Mouse (Mus musculus) frontal cortex, adult (tissue): Measurements from ENCODE around the gene Plau.

ENCODE experiments used
- ATAC-seq: cut with Nextera tagmentation; 2 replicates; pipeline ENCODE4 v1.9.2; 2017; ENCODE audit warnings: mild to moderate bottlenecking, moderate library complexity, mixed read lengths; ENCODE audit not compliant: low TSS enrichment

Plau gene

DNA sequence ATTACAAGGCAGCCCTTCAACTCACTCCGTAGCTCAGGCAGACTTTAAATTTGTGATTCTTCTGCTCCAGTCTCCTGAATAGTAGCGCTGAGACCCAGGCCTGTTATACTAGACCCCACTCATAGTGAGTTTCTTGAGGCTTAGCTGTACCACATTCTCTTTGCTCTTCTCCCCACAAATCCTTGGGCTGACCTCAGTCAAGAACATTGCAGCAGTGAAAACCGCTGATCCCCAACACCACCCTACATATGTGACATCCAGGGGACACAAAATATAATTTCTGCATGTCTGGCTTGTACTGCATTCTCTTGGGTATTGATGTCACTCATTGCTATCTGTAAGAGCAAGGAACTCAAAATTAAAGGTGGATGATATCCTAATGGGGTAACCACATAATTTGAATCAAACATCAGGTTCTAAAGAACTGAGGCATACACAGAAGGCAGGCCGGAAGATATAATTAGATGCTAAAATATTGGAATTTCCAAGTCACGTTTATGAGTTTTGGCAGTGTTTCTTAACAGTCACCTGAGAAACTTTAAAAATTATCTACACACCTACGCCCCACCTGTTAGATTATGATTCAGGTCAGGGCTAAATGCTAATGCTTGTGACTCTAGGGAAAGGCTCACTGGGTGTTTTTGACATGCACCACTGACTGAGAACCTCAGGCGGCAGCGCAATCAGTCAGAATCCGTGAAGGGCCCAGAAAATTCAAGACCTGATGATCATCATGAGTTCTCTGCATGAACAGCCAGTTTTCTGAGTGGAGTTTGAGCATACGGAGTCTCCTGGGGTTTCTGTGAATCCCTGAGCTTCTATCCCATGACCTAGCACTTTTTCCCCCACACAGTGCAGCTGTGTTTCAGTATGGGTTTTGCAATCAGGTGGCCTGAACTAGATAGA is 8.5 kb downstream of the Plau start:
- no peak for ATAC-seq

DNA sequence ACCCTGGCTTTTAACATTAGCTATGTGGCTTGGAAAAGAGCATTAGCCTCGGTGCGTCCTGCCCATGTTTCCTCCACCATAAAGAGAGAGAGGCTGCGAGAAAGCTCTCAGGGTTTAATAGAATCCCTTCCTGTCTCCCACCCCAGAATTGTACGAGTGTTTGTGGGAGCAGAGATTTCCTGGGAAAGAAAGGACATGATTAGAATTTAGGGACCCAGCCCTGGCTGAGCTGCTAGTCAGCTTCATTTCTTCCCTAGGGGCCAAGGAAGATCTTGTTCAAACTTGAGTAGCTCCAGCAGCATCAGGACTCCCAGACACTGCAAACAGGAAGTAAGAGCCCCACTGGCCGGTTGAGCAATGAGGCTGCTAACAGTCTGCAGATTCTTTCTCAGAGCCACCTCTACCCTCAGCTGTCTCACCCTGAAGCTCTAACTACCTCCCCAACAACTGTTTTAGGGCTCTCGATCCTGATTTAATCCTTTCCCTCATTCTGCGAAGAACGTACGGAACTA is 9.2 kb downstream of the Plau start:
- ATAC-seq: no peak; the same call in 1 of the 2 replicates

DNA sequence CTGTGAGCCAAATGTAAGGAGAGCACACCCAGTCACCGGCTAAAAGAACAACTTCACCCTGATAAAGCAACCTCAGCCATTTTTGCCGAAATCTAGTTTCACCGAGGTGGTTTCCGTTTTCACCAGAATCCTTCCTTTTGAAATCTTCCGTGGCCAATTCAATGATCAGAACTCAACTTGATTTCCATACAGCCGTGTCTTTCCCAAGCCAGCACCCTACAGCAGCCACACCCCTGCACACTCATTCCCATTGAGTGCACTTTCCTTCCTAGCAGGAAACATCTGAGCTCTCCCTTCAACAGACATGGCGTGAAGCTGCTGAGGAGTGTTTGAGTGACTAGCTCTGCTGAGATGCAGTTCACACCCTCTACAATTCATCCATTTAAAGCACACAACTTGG is 9.8 kb downstream of the Plau start:
- ATAC-seq: no peak; the same call in 1 of the 2 replicates

DNA sequence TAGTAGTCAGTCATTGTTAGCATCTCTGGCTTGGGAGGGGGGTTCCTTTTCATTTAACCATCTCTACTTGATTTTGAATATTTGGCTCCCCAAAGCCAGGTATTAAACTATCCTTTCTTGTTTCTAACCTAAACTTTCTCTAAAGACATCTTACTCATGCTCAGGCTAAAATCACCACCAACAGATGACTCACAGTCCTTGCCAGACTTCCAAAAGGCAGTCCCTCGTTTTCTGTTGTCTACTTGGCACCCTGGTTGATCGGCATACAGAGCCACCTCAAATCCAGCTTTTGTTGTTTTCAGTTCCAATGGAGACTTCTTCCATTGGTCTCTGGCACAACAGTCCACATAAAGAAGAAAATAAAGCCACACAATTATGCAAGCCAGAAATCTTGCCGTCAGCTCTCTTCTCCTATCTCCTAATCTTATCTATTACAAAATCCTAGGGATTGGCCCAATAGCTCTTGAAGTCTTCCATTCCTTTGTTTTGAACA is 11.2 kb downstream of the Plau start:
- ATAC-seq: peak; percentile 74

DNA sequence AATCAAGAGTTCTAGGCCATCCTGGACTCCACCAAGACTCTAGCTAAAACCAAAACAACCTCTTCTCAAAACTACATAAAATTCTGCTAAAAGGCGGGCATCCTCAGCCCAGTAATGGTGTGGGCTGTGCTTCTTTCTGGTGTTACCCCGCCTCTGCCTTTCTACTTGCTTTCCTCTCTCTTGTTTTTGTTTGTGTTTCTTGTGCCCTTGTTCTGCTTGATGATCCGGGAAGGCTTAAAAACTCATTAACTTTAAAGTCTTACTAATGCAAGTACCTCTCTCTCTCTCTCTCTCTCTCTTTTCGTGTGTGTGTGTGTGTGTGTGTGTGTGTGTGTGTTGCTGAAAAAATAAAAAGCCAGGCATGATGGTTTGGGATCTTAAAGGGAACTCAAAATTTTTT is 13.3 kb downstream of the Plau start:
- no peak for ATAC-seq

DNA sequence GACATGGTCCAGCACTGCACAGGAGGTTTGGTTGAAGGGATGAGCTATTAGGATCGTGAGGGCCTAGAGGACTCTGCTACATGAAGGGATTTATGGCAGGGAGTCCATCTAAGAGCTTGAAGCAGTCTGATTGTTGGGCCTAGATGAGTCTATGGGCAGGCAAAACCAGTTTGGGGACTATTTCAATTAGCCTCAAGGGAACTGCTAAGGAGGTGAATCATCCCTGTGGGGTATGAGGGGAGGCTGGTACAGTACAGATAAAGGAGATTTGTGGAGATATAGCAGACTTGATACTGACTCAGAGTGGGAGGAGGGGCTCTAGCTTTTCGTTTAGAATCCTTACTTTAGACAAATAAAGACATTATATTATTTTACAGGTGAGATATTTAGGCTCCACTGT is 14.0 kb downstream of the Plau start:
- ATAC-seq: no peak

DNA sequence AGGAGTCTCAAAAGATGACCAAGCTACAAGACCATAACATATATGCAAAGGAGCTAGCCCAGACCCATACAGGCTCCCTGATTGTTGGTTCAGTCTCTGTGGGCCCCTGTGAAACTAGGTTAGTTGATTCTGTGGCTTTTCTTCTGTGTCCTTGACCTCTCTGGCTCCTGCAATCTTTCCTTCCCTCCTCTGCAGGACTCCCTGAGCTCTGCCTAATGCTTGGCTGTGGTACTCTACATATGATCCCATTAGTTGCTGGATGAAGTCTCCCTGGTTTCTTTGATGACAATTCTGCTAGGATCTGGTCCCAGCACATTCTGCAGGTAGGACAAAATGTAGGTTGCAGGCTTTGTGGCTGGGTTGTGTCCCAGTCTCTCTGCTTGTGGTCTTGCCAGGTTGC is 15.3 kb downstream of the Plau start:
- ATAC-seq: no peak

DNA sequence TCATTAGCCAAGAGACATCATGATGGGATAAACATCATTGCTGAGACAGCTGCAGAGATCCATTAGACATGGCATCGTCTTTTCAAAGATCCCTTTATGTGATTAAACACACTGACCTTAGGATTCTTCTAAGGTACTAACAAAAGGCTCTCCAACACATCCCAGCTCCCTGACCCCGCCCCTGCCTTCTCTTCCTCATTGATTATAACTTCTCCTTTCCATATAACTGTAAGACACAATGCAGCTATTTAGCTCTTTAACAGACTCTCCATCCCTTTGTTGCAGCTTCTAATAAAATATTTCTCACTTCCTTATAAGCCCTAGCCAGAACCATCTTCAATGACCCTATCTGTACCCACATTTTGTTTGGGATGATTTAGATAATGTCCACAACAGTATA is 24.7 kb downstream of the Plau start:
- ATAC-seq: no peak

DNA sequence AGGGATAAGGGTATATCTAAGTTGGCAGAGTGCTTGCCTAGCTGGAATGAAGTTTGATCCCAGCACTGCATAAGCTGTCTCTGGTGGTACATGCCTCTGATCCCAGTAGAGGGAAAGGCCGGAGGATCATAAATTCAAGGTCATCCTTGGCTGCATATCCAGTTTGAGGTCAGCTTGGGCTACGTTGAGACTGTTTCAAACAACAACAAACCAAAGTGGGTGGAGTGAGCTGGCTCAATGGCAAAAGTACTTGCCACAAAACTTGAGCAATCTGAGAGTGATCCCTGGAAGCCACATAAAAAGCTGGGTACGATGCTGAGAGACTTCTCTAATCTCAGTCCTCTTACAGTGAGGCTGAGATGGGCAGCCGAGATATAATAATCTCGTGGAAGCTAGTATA is 25.1 kb downstream of the Plau start:
- no peak for ATAC-seq

DNA sequence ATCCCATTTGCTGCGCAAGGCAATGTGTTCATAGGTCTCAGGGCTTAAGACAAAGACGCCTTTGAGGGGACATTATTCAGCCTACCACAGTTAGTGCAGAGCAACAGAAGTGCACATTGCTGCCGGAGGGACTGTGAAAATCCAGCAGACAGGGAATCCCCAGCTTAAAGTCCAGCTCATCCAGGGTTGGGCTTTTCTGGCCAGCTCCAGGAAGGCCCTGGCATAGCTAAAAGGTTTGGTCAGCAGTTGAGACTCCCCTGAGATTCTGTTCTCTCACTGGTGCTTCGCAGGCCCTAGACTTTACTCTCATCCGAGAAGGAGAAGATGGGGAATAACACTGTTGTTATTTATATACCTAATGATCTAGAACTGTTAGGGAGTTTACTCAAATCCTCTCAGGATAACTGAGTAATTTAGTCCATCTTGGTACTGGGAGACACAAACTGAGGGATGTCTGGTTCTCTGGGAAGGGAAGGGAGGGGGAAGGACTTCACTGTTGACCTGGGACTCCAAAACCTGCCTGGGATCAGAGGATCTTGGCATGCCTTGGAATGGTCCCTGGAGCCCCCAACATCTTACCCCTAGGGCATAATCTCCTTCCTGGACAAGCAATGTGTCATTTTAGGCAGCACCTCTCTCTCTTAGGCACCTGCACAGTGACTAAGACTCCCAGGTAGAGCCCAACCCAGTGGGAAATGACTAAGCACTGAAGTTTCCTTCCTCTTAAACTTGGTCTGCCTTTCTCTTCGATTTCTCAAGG is 27.0 kb downstream of the Plau start:
- no peak for ATAC-seq

DNA sequence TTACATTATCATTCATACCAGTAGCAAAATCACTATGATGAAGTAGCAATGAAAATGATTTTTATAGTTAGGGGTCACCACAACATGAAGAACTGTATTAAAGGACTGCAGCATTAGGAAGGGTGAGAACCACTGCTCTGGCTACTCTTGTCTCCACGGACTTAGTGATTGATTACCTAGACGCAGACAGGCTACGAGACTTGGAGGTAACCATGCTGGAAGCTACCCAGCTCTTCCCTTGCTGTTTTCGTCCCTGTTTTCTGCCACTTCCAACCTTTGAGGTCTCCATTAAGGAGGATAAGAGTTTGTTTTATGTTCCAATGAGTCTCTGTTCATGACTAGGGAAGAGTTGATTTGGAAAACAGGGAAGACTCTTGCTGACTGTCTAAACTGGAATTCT is 27.7 kb downstream of the Plau start:
- ATAC-seq: no peak

DNA sequence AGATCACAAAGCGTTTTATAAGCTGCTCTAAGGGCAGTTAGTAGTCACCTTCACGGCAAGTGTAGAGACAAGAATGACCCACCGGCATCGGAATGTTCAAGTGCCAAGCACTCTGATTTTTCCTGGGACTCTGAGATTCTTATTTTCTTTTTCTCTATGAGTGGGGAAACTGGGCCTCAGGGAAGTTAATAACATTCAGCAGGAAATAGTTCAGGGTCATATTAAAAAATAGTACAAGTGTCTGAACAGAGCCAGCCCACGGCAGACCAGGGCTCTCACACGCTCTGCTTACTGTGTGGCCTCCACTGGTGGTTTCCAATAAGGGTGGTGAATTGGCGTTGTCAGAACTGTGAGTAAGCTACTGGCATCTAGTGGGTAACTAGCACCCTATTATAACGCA is 29.1 kb downstream of the Plau start:
- no peak for ATAC-seq

DNA sequence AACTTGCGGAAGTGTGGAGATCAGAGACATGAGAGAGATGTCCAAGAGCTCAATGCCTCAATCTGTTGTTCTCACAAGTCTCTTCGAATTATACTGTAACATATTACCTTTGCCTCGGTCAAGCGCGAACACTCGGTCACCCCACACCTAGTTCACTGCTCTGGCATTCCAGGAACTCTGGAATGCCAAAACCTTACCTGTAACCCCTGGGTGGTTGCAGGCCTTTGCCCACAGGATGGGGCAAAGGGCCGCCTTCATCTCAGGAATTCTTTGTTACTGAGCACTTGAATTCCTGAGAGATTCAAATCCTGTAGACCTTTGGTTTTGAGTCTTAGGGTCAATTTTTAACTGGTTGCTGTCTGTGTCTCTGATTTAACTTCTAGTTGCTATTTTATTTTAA is 29.9 kb downstream of the Plau start:
- ATAC-seq: no peak

DNA sequence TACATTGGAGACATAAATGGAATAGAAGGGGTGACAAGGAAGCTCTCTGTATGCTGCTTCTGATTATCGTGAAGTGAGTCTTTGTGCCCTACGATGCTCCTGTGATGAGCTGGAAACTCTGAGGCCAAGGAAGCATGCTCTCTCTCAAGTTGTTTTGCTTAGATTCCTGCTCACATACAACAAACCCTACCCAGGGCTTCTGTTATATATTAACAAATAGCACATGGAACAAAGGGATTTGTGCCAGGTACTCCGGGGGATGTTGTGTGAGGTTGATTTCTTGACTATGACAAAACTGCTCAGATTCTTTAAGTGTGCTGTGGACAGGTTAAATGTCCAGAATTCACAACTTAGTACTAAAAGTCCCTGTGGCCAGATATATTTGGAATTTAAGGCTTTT is 33.6 kb downstream of the Plau start:
- no peak for ATAC-seq

DNA sequence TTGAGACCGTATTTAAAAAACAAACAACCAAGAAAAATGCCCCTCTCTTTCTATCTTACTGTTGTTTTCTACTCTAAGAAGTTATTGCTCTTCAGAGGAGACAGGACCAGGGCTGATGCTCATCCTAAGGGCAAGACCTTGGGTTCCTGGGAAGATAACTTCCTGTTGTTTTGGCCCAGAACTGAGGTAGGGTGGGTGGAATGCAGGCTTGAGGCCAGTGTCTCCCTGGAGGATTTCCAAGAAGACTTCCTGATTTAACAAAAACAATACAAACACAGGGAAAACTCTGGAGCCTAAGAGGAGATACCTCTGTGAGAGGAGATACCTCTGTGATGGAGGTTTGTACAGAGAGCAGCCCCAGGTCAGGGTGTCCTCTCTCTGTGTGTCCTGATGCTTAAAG is 35.0 kb downstream of the Plau start:
- ATAC-seq: no peak

DNA sequence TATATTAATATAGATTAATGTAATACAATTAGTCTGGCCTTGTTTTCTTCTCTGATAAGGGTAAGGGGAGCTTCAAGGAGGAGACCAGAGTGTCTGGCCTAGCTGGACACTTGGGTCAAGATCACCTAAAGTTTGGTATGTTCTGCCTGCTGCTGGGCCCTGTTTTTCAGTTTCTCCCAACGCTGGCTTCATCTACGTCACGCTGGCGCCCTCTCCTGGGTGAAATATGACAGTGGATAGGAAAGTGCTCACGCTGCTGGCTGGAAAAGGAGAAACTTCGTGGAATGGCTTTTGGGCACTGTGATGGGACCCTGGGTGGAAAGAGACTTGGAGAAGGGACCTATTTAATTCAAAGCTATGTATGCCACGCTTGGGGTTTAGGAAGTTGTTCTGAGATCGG is 36.8 kb downstream of the Plau start:
- ATAC-seq: peak; percentile 86

DNA sequence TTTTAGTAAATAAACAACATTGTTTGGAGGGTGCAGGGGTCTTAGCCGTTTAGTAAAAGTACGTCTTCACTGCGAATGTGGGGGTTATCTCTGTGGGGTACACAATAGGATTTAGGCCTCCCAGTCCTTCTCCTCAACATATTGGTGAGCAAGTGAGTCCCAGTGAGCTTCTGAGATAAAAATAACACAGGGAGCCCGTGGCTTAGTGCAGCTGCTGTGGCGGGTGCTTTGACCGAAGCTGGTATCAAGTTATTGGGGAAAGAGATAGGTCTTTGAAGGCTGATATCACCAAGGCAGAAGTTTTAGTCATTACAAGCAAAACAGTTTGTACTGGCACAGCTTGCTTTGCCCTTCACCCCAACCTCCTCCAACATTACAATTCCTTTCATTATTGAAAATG is 37.5 kb downstream of the Plau start:
- ATAC-seq: no peak

DNA sequence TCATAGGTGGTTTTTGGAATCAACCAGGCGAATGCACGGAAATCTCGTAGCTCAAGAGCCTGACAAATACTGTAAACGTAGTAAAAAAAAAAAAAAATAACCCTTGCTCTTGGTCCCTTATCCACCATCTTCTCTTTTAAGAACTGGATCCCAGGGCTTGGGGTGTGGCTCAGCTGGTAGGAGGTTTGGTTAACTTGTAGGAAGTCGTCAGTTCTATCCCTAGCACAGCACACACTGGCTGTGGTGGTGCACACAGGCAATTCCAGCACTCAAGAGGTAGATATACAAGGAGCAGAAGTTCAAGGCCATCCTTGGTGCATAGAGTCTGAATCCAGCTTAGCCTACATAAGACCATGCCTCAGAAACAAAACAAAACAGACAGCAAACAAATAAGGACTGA is 48.2 kb downstream of the Plau start:
- ATAC-seq: no peak

DNA sequence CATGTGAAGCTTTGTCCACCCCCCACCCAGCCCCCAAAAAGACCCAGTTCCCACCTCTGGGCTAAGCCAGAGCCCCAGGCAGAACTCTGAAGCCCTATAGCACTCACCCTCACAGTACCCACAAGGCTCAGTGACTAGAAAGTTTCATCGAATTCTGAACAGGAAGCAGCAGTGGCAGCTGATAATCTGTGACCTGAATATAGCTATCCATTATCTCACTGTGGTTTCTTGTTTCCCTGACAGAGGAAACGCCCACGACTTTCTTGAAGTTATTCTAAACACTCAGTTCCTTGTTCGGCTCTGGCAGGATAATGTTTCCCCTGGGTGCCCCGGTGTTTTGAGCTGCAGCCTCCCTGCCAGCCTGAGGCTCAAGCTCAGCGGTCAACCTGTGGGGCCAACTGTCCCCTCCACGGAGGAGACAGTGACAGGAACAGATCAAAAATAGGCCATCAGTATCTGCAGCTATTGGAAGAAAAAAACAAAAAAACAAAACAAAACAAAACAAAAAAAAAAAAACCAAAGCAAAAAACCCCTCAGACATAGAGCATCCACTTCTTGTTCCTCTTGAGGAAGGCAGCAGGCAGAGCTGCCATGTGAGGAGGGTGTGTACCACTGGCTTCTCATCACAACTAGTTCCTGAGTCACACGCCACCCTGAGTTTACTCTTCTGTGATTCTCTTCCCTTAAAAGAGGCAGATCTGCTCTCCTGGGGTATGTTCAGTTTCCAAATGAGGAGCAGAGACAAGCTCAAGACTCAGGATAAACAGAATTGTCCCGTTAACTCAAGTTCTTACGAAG is 48.8 kb downstream of the Plau start:
- peak; percentile 47; the same call in 1 of the 2 replicates for ATAC-seq

DNA sequence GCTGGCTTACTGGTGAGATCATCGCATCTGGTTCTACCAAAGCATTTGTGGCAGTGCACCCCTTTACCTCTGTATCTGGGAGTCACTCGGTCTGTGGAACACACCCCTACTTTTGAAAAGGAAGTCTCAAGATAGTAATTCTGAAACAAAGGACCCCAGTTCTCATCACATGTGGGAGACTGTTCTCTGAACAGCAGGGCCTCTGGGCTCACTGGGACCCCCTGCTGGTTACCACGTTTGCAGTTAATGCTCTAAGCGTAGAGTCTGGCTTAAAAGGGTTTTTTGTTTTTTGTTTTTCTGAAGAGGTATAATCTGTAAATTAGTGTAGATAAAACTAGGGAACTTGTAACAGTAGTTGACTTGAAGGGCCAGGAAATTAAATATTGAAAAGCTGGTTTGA is 49.8 kb downstream of the Plau start:
- no peak for ATAC-seq

DNA sequence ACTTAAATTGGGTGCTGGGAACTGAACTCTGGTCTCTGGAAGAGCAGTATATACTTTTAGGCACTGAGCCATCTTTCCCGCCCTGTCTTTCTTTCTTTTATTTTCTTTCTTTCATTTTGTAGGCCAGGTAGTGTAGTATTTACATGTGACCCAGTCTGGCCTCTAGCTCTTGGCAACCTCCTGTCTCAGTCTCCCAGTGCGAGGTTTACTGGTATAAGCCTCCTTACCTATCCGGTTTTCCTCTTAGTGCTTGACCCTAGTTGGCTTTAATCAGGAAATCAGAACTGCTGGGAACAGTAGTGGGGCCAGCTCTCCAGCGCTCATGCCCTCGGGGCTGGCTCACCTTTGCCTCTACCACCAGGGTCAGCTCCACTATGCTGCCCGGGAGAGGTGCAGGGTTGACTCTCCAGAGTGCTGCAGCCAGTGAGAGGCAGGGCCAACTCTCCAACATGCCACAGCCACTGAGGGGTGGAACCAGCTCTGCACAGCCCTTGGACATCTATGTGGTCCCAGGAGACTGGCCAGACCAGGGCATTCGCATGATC is 51.2 kb downstream of the Plau start:
- ATAC-seq: no peak

DNA sequence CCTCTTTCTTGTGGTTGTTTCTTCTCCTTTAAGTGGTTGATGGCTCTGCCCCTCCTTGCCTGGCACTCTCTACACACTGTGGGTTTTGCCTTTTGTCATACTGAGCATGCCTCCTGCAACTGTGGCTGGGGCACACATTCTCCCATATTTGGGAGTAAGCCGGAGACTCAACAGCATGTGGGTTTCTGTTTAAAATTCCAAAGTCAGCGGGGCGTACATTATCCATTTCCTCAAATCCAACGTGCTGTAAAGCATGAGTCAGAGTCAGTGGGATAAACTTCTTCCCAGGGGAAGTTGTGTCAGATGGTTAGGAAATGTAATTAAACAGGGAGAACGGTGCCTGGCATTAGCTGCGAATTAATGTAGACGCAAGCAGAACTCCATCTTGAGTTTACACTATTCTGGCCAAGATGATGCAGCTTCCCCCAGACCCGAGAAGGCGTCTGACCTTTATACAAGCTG is 55.5 kb downstream of the Plau start:
- peak; percentile 93 for ATAC-seq
